Mouse (Mus musculus) cerebellum, adult 9-11 months (tissue): ENCODE results near the gene Micall1.

Experiments
- DNase-seq: peaks from one replicate; pipeline ENCODE4 v3.0.0; 2022

Gene Micall1

DNA sequence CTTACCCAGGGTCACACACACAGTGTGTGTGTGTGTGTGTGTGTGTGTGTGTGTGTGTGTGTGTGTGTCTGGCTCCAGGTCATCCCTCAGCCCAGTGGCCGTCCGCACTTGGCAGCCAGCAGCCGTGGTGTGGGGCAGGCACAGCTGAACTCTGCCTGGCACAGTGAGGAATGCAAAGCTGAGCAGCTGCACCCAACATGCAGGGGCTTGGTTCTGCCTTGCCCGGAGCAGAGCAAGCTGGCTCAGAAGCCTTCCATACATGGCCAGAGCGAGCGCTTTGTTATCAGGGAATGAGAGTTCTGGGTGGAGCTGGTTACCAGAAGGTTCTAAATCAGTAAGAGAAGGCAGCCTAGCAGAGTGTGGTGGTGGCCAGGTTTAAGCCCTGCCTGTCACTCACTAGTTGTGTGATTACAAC, 11.1 kb upstream of the Micall1 start:
- DNase-seq, result no peak

DNA sequence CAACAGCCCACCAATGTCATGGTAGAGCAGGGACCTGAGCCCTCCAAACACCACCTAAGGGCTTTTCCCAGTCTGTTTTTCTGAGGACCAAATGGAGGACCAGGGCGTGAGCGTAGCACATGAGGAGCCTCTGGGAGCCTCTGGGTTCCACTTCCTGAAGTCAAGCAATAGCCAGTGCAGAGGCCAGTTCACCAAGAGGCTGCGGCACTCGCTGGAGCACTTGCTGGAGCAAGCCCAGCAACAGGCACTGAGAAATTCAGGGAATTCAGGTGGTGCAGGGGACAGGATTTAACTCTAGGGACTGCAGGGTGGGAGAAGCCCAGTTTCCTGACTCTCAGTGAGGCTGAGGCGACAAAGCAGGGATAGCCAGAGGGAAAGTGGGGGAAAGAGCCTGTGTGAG, 10.5 kb upstream of the Micall1 start:
- DNase-seq, result no peak

DNA sequence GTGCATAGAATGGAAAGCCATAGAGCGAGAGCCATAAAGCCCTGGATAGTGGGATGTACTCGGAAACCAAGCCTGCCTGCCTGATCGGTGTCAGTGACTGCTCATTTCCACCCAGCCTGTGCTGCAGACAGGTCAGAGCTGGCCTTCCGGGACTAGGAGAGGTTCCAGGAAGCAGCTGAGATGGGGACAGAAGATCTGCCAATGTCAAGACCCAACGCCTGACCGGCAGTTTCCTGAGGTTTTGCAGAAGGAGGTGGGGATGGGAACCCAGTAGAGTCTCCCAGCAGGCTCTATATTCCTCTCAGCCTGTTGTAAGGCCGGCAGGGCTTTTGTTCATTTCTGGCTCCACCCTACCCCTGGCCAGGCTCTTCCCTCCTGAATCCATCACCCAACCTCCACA, 9.8 kb upstream of the Micall1 start:
- no peak for DNase-seq

DNA sequence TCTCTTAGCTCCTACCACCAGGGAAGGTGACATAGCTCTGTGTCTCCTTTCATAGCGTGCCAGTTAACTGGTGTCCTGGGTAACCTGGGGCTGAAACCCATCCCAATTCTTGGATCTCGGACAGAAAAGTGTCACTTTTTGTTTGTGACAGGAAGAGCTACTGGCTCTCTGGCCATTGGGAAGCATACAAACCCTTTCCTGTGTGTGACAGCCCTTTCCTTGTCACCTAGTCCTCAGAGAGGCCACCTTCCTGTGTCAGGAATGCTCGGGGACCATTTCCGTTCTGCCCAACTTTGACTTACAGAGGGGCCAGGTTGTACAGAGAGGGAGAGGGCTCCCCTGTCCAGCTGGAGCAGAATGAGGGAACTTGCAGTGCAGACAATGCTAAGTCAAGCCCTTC, 9.2 kb upstream of the Micall1 start:
- no peak for DNase-seq

DNA sequence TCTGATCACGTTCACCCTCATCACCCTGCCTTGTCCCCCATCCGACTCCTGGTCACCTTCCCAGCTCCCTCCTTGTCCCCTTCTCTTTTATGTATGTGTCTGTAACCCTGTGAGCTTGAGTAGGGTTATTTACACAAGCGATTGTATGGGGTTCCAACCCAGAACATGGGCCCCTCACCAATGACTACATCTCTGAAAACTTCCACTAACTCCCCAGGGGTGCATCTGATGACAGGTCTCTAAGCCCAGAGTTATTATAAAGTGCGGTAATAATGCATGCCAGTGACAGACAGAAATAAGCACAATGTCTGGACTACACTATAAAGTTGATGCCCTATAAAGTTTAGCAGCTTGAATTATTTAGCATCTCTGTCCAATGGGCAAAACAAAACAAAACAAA, 8.3 kb upstream of the Micall1 start:
- DNase-seq, result no peak

DNA sequence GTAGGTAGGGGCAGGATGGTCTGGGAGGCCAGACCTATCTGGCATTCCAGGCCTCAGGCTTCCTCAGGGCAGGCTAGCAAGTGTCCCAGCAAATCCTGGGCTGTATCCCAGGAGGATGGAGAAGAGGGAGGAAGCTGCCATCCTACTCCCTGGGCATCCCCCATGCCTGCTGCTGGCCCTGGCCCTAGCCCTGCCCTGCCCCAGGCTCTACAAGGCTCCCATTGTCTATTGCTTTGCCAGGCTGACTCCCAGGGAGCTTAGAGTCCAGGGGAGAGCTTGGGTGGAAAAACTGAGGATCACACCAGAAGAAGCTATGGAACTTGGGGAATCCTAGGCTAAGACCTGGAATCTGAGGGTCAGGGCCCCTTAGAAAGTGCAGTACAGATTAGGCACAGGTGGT, 7.2 kb upstream of the Micall1 start:
- no peak for DNase-seq

DNA sequence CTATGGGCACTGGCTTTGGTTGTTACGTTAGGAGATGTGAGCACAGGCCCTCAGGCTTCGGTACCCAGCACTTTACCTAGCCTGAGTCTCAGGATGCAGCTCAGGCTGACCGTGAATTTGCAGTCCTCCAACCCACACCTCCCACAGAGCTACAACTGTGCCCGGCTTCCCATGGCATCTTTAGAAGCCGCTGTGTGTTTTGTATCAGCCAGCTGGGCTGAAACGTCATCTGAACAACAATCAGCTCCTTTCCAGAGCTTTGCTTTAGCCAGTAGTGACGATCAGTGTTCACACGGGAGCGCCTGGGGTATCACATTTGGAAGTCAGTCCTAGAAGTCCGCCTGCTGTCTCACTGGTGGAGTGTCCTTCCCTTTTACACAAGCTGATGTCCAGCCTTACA, 5.4 kb upstream of the Micall1 start:
- DNase-seq, result no peak

DNA sequence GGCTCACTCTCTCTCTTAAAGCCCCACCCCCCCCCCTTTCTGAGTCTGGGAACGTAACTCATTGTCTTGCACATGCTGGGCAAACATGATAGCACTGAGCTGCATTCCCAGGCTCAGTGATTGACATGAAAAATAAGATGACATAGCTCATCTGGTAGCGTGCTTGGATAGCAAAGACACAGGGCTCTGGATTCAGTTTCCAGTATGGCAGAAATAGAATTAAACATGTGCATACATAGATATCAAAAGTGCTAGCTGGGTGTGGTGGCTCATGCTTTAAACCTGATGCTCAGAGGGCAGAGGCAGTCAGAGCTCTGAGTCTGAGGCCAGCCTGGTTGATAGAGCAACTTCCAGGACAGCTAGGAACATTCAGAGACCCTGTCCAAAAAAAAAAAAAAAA, 2.9 kb upstream of the Micall1 start:
- DNase-seq, result no peak

DNA sequence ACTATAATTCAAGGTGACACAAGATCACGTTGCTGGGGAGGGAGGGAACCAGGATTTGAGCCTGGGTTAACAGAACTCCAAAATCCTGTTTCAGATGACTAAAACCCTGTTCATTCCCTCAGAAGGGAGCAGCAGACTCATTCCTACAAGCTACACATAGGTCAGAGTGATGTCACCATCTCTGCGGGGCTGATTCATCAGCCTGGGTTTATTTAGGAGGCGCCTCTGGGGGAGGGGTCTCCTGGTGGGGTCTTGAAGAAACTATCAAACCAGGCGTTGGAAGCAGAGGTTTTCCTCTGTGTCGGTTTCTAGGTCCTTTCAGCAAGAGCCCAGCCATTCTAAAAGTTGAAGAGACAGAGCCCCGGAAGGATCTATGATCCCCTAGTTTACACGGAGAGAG, 732 bp upstream of the Micall1 start:
- DNase-seq, result no peak

DNA sequence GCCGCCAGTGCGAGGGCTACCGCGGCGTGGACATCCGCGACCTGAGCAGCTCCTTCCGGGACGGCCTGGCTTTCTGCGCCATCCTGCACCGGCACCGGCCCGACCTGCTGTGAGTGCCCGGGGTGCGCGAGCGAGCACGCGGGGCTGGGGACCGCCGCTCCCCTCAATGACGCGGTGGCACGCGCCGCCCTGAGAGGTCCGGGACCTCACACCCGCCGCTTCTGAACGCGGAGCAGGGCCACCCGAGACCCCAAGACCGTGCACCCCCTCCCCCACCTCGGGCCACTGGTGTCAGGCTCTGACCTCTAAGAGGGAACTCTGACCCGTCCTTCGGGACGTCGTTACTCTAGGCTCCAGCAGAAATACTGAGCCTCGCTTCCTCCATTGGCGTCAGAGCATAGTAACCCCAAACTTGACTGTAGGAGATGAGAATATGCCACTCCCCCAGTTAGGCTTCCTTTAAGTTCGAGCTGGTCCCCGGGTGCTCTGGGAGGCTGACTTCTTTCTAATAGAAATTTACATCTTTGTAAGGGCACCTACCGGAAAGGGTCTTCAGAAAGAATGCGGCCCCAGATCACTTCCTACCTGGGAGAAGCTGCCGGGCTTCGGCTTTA, 730 bp downstream of the Micall1 start:
- peak; percentile 58 for DNase-seq

DNA sequence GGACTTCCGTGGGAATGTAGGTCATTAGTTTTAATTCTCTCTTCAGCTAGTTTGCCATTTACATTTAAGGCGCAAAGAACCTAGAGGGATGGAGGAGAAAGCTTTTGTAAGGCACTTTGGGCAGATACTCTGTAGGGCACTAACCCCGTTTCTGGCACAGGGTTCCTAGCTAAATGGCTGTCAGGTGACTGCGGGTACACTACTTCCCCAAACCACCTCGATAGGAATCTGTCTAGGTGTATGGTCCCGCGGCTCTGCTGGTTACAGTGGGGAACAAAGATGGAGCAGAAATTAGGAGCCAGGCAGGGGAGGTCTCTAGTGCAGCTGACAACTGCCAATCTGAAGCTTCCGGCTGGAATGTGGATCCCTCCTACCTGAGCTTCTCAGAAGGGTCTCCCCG, 1.3 kb downstream of the Micall1 start:
- DNase-seq, result no peak

DNA sequence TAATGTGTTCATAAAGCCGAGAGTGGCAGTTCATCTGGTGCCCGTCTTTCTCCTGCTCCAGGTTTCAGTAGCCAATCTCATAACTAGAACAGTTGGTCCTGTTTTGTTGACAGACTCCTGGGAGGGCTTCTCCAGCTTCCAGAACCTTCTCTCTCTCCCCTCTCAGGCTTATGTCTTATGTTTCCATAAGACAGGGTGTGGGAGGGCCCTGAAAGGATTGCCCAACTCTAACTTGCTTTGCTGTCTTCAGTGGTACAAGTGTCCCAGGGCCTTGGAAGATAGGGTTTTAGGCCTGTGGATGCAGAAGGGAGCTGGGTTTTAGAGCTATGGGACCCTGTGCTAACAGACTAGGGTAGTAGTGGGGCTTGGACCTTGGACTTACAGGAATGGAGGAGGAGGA, 1.8 kb downstream of the Micall1 start:
- DNase-seq, result no peak

DNA sequence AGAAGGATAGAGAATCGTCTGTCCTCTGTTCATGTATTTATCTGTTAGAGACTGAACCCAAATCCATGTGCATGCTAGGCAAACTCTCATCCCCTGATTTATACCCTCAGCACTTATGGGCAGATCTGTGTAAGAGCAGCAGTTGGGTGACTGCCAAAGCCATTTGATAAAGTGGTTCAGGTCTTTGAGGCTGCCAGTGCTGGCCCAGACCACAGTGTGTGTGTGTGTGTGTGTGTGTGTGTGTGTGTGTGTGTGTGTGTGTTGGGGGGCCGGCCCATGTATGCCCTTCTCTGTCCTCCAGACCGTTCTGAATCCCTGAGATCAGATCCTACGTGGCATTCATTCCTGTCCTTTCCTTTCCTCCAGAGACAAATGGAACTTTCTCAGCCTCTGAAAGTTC, 3.1 kb downstream of the Micall1 start:
- no peak for DNase-seq

DNA sequence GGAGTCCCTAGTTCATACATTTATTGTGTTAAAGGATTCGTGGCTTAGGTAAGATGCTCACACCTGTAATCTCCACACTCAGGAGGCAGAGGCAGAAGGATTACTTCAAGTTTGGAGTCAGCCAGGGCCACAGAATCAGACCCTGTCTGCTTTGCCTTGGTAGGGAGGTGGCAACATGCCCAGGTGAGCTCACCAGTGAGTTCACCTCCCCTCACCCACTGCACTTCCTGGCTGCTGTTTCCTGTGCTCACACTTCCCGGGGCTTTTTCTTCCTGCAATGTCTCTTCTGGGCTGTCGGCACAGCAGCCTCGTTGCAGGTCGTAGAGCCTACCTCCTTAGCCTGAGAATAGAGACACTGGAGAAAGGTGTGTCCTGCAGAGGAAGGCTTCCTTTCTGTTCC, 6.6 kb downstream of the Micall1 start:
- no peak for DNase-seq

DNA sequence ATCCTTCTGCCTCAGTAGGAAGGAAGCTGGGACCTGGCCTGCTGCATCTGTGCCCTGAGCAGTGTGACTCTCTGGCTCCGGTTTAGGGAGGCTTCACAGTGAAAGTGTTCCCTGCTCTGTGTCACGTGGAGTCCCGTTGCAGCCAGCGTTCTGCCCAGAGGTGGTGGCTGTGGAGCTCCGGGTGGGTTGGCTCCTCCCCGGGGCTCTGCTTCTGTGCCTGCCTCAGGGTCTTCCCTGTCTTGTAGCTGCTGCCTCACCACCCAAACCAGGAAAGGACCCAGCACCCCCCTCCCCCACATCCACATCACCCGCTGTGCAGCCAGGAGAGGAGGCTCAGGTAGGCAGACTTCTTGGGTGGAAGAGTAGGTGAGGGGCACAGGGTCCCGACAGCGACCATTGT, 10.8 kb downstream of the Micall1 start:
- DNase-seq, result no peak

DNA sequence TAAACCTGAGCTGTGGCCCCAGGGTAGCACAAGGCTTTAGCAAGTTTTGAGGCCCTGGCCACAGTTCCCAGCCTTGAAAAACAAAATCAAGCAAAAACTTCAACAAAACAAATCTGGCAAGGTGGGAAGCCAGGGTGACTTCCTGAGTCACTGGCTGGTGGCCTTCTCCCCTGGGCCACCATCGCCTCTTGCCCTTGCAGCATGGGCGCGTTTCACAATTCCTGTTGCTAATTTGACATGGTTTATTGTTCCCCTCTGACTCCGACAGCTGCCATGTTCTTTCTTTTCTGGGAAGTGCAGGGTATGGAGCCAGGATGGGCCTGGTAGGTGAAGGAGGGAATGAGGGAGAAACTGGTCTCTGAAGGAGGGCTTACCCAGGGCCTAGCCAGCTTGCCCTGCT, 13.4 kb downstream of the Micall1 start:
- DNase-seq, result no peak

DNA sequence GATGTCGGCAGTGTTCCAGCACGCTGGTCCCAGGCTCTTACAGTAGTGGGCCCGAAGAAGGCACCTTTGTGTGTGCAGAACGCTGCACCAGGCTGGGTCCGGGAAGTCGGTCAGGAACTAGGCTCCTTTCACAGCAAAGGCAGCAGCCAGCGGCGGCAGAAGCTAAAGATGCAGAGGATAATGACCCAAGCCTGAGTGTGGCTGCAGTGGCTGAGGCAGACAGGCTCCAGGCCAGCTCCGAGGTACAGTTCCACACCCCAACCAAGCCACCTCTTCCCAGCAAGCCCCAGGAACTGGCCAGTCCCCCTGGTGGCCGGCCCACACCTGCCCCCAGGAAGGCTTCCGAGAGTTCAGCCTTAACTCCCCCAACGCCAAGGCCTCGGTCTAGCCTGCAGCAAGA, 13.8 kb downstream of the Micall1 start:
- DNase-seq, result no peak

DNA sequence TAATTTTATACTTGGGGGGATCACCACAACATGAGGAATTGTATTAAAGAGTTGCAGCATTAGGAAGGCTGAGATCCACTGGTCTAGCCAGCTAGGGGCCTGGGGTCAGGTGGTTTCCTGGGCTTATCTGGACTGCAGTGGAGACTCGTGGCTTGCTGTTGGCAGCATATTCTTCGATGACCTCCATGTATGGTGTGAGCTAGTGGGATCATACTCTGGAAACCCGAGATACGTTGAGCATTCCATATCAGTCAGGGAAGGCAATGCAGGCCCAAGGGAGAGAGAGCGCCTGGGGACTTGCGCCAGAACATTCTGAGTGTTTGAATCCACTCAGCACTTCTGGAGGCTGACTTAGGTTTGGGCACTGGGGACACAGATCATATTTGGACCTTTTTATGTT, 15.1 kb downstream of the Micall1 start:
- no peak for DNase-seq

DNA sequence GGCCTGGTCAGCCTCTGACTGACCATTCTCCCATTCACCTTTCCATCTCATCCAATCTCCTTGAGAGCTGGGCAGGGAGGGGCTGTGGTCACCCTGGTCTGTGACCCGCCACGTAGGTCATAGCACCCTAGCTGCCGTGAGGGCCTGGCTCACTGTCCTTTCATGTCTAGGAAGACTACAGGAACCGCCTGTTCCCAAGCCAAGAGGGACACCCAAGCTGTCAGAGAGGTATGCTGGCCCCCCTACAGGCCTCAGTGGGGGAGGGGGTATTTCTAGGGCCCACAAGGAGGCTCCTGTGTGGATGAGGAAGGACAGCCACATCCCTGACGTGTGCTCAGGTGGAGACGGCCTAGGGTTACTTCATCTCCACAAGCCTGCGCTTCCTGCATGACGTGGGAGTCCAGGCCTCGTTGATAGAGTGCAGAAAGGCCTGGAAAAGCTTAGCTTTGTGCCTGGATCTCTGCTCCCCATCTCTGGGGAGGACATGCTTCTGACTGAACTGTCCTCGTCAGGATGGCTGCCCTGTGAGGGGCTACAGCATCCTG, 15.7 kb downstream of the Micall1 start:
- no peak for DNase-seq

DNA sequence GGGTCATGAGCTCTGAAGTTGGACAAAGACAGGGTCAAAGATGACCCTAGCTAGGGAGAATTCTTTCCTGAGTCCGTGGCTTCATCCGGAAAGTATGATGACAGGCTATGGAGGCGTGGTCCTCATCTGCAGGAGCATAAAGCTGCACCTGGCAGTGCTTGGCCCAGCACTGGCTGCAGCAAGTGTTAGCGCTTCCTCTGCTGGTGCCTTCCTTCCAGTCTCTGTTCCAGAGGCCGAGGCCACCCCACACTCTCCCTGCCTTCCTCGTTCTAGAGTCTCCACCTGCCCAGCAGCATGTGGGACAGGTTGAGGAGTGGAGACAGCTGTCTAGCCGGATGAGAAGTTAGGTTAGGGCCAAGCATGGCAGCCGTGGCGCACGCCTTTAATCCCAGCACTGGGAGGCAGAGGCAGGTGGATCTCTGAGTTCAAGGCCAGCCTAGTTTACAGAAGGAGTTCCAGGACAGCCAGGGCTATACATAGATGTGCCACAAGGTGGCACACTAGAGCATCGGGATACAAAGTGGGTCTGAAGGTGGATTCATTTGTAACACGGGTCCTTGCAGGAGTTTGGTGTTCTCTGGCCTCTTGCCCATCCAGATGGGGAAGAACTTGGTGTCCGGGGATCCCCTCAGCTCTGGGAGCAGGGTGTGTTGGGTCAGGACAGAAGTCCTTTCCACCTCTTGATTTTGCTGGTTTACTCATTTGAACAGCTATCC, 17.7 kb downstream of the Micall1 start:
- DNase-seq, result no peak

DNA sequence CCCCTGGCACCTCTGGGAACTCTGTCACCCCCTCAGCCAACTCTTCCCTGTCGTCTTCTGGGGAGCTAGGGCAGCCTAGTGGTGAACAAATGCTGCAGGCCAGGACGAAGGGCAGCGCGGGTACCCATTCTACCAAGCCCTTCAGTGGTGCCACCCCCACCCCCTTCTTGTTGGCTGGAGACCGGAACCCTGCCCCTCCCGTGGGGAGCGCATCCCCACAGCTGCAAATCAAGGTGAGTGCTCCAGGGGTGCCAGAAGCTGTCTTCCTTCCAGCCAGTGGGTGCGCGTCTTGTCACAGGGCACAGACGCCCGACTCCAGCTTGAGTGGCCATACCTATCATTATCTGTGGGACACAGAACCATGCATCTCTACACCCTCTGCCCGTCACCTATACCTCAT, 18.4 kb downstream of the Micall1 start:
- no peak for DNase-seq

DNA sequence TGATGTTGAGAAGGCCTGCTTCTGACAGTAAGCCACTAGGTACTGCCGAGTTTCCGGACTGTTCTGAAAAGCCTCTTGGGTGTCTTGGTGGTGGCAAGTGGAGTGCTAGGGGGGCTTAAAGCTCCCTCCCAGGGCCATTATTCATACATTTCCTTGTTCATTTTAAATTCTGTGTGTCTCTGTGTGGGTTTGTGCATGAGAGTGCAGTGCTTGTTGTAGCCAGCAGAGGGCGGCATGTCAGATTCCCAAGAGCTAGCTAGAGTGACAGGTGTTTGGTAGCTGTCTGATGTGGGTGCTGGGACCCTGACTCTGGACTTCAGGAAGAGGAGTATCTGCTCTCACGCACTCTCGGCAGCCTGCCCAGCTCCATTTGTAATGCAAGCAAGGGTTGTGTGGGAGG, 19.5 kb downstream of the Micall1 start:
- no peak for DNase-seq

DNA sequence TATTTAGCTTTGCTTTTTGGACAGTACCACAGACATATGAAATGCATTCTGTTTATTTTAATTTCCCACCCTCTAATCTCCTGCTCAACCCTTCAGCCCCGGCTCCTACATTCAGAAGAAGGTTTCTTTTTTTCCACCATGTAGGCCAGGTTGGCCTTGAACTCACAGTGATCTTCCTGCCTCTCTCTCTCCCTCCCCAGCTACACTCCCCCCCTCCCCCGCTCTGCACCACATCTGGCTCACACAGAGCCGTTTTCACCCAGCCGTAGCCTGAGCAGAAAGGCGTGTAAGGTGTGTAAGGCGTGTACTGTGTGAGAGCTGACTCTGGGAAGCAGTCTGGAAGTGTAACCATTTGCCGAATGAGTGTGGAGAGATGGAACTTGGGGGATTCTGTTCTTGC, 20.6 kb downstream of the Micall1 start:
- no peak for DNase-seq

DNA sequence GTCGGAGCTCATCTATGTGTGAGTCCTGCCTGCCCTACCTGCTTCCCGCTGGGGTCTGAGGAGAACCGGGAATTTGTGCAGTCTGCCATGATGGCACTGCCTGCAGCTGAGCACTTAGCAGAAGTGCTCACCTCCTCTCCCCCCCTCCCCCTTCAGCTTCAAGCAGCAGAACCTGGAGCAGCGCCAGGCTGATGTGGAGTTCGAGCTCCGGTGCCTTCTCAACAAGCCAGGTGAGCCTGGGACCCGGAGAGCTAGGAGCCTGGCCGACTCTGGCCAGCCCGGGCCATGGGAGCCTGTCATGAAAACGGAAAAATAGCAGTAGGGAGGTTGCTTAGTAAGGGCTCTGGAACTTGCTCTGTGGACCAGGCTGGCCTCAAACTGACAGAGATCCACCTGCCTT, 22.1 kb downstream of the Micall1 start:
- DNase-seq, result no peak

DNA sequence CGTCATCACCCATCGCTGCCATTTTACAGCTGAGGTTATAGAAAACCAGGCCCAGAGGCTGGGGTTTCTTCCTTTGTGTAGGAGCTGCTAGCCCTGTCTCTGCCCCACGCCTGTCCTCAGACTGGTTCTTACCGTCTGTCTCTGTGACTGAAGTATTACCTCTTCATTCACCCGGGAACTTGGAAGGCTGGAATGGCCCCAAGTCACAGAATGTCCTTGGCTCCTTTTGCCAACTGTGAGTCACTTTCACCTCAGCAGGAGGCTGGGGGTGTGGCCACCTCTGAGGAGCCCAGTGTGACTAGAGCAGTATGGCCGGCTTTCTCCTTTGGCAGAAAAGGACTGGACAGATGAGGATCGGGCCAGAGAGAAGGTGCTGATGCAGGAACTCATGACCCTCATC, 22.7 kb downstream of the Micall1 start:
- peak; percentile 88 for DNase-seq
